Mouse (Mus musculus) midbrain, postnatal 0 days (tissue): Measurements from ENCODE around the gene Fam149a. TPM values are rescaled to one million over a fixed set of nuclear protein-coding genes. Genes with fewer than 3 reads are reported as not detected.

Source experiments
- ATAC-seq: fragments of 200-750 bp; cut with Nextera tagmentation; 2 replicates; pipeline ENCODE4 v1.8.0; 2017; ENCODE audit warnings: moderate number of reproducible peaks, mild to moderate bottlenecking, moderate TSS enrichment, moderate library complexity; ENCODE audit not compliant: low FRiP score
- DNase-seq: peaks from one replicate; pipeline ENCODE4 v3.0.0-alpha.2; 2015; ENCODE audit warnings: low spot score
- H3K27ac ChIP-seq: fragments of 300-500 bp; sonication (generic); 2 replicates; pipeline ENCODE4 v1.5.1; 2014; ENCODE audit warnings: low read depth, mild to moderate bottlenecking, low read length, mixed read lengths
- H3K27me3 ChIP-seq: fragments of 300-500 bp; sonication (generic); 2 replicates; pipeline ENCODE4 v1.6.1; 2014; ENCODE audit warnings: low read length, control low read depth, mixed read lengths; ENCODE audit not compliant: insufficient read depth
- H3K36me3 ChIP-seq: fragments of 300-500 bp; sonication (generic); 2 replicates; pipeline ENCODE4 v1.6.1; 2014; ENCODE audit warnings: low read length, control low read depth, mixed read lengths; ENCODE audit not compliant: insufficient read depth
- H3K4me1 ChIP-seq: fragments of 300-500 bp; sonication (generic); 2 replicates; pipeline ENCODE4 v1.6.1; 2014; ENCODE audit warnings: mild to moderate bottlenecking, control low read depth, antibody characterized with exemption, low read length, mixed read lengths; ENCODE audit not compliant: insufficient read depth
- H3K4me2 ChIP-seq: fragments of 300-500 bp; sonication (generic); 2 replicates; pipeline ENCODE4 v1.6.1; 2014; ENCODE audit warnings: low read depth, mild to moderate bottlenecking, low read length, mixed read lengths; ENCODE audit not compliant: poor library complexity, severe bottlenecking
- H3K4me3 ChIP-seq: fragments of 300-500 bp; sonication (generic); 2 replicates; pipeline ENCODE4 v1.5.1; 2014; ENCODE audit warnings: low read depth, mild to moderate bottlenecking, low read length, moderate library complexity
- H3K9ac ChIP-seq: fragments of 300-500 bp; sonication (generic); replicated peaks from 2 replicates; pipeline ENCODE4 v1.6.1; 2014; ENCODE audit warnings: mild to moderate bottlenecking, low read length, moderate library complexity, mixed read lengths; ENCODE audit not compliant: poor library complexity, severe bottlenecking
- H3K9me3 ChIP-seq: fragments of 300-500 bp; sonication (generic); 2 replicates; pipeline ENCODE4 v1.6.1; 2016; ENCODE audit warnings: low read length, control low read depth
- CTCF ChIP-seq: IDR thresholded peaks from 2 replicates; pipeline ENCODE4 v1.5.1; 2016; ENCODE audit warnings: antibody characterized with exemption, mild to moderate bottlenecking
- WGBS: fragments of 180-500 bp; shearing (Covaris S2); extraction: QIAGEN DNeasy Blood & Tissue Kit; methylation state at CpG from one replicate; pipeline ENCODE4 v1.1.7; 2014; 5-methylcytosine and 5-hydroxymethylcytosine counted together
- polyA plus RNA-seq: library from polyadenylated mRNA; unstranded; fragments of >200 nt; fragmentation: Nextera tagmentation; extraction: Ambion mirVana; gene quantifications from 2 replicates; pipeline ENCODE4 v1.2.1, GENCODE M21; 2015
- total RNA-seq: library from RNA; depleted of rRNA; stranded (reverse); fragments of >200 nt; gene quantifications from 2 replicates; pipeline ENCODE4 v1.2.3, GENCODE M21; 2014; rRNA removed

Fam149a gene
- total and polyA plus RNA-seq, 2 experiments from 2014 or later, result 19.7 to 34.7 TPM

- WGBS, result 90% methylated on average over 3 of the region's 3 CpGs
Observed at GRCm38 (mm10) chr8:45304354-45304753, 77.7 kb downstream of the Fam149a start.

GRCm38 (mm10) chr8:45302390-45302789 is 79.7 kb downstream of the Fam149a start:
- Histone ChIP-seq H3K9me3 (no peaks in the 10 kb centered on the region), H3K4me1 (no peaks in the 10 kb centered on the region), H3K9ac (no peak overlapping the region), H3K36me3 (no peaks in the 10 kb centered on the region), H3K4me2 (no peak overlapping the region), H3K4me3 (no peak overlapping the region), H3K27ac (no peak overlapping the region), H3K27me3 (no peaks in the 10 kb centered on the region)
- ATAC-seq (no peak), DNase-seq (peak; percentile 22)
- no peak for TF ChIP-seq CTCF
- 50% methylated on average over 8 of the region's 8 CpGs for WGBS

More at GRCm38 (mm10) chr8:45304354-45304753, 77.7 kb downstream of the Fam149a start:
- DNase-seq, result no peak
- H3K9me3 ChIP-seq, result no peaks in the 10 kb centered on the region
- H3K4me3 ChIP-seq, result no peak overlapping the region
- TF ChIP-seq CTCF, result no peak
- no peak overlapping the region for H3K4me2 ChIP-seq
- H3K27me3 ChIP-seq, result no peaks in the 10 kb centered on the region
- no peak overlapping the region for H3K9ac ChIP-seq
- H3K4me1 ChIP-seq, result no peaks in the 10 kb centered on the region
- no peak for ATAC-seq
- H3K27ac ChIP-seq, result no peak overlapping the region
- H3K36me3 ChIP-seq, result no peaks in the 10 kb centered on the region

- Histone ChIP-seq H3K9me3 (no peaks in the 10 kb centered on the region), H3K4me3 (no peak overlapping the region), H3K4me1 (no peaks in the 10 kb centered on the region), H3K9ac (no peak overlapping the region), H3K27ac (no peak overlapping the region), H3K36me3 (no peaks in the 10 kb centered on the region), H3K4me2 (no peak overlapping the region), H3K27me3 (no peaks in the 10 kb centered on the region)
- 92% methylated on average over 6 of the region's 6 CpGs for WGBS
- TF ChIP-seq CTCF, result no peak
- ATAC-seq (no peak), DNase-seq (no peak)
Observed at GRCm38 (mm10) chr8:45295276-45295675, 86.8 kb downstream of the Fam149a start.

GRCm38 (mm10) chr8:45294687-45295086 is 87.4 kb downstream of the Fam149a start, which contains the start of gene Klkb1:
Klkb1 (minus strand) TSS chr8:45294859.
- Histone ChIP-seq H3K9me3 (no peaks in the 10 kb centered on the region), H3K27ac (no peak within 1 kb of the TSS), H3K9ac (no peak within 1 kb of the TSS), H3K4me3 (no peak within 1 kb of the TSS), H3K36me3 (no peaks in the 10 kb centered on the region), H3K4me2 (no peak within 1 kb of the TSS), H3K27me3 (no peaks in the 10 kb centered on the region), H3K4me1 (no peaks in the 10 kb centered on the region)
- no peak for TF ChIP-seq CTCF
- 95% methylated on average over 7 of the region's 7 CpGs for whole genome bisulfite sequencing
- no peak for ATAC-seq
- no peak for DNase-seq

GRCm38 (mm10) chr8:45291790-45292189 is 90.3 kb downstream of the Fam149a start:
- no peak overlapping the region for H3K4me2 ChIP-seq
- no peak overlapping the region for H3K27ac ChIP-seq
- H3K4me1 ChIP-seq, result no peaks in the 10 kb centered on the region
- H3K9me3 ChIP-seq, result no peaks in the 10 kb centered on the region
- WGBS, result 77% methylated on average over 2 of the region's 2 CpGs
- DNase-seq (peak; percentile 49), ATAC-seq (no peak; the same call in 1 of the 2 replicates)
- H3K36me3 ChIP-seq, result no peaks in the 10 kb centered on the region
- no peak for TF ChIP-seq CTCF
- H3K4me3 ChIP-seq, result no peak overlapping the region
- H3K9ac ChIP-seq, result no peak overlapping the region
- no peaks in the 10 kb centered on the region for H3K27me3 ChIP-seq

Other genes with a start within 250 kb of the Fam149a start
- gene F11, start 120.3 kb downstream of the Fam149a start, total RNA-seq, result not detected in 2 replicates
- gene F11, start 120.3 kb downstream of the Fam149a start, polyA plus RNA-seq, result not detected in 2 replicates
- under 0.01 TPM in 1 of 2 replicates, not detected in the other for gene Klkb1, start 87.4 kb downstream of the Fam149a start, total RNA-seq
- gene Klkb1, start 87.4 kb downstream of the Fam149a start, polyA plus RNA-seq, result 0.02 and 0.04 TPM in 2 replicates
- gene Gm45753, start 73.8 kb downstream of the Fam149a start, total RNA-seq, result not detected in 2 replicates
- not detected in 2 replicates for gene Gm45753, start 73.8 kb downstream of the Fam149a start, polyA plus RNA-seq
- 2.7 and 2.8 TPM in 2 replicates for gene Cyp4v3, start 49.1 kb downstream of the Fam149a start, total RNA-seq
- 2.4 and 2.8 TPM in 2 replicates for gene Cyp4v3, start 49.1 kb downstream of the Fam149a start, polyA plus RNA-seq
- 1.2 and 2.5 TPM in 2 replicates for gene Tlr3, start 28.8 kb upstream of the Fam149a start, total RNA-seq
- gene Tlr3, start 28.8 kb upstream of the Fam149a start, polyA plus RNA-seq, result 0.96 and 1.7 TPM in 2 replicates
- gene Sorbs2, start 125.5 kb upstream of the Fam149a start, total RNA-seq, result 79.5 and 84.9 TPM in 2 replicates
- 27.7 and 36.1 TPM in 2 replicates for gene Sorbs2, start 125.5 kb upstream of the Fam149a start, polyA plus RNA-seq